Mouse (Mus musculus): Measurements from ENCODE around the gene Gja1. TPM values are rescaled to one million over a fixed set of nuclear protein-coding genes. Genes with fewer than 3 reads are reported as not detected.

Gene Gja1
- polyA plus RNA-seq, 1 experiment from 2014 or later: 246 TPM

- Histone ChIP-seq H3K36me3 (no peaks in the 10 kb centered on the region), H3K27me3 (ENCODE audit: low read depth, poor library complexity, severe bottlenecking) (no peaks in the 10 kb centered on the region), H3K4me3 (no peak overlapping the region), H3K9me3 (replicated peaks) (no peaks in the 10 kb centered on the region), H3K27ac (no peak overlapping the region), H3K4me1 (peaks cover 36% of the 10 kb centered on the region)
- 90% methylated on average over 2 of the region's 2 CpGs for WGBS
- DNase-seq (ENCODE audit: low spot score): no peak
These were observed 50.7 kb downstream of the Gja1 start for GRCm38 (mm10) chr10:56427827-56428226.

GRCm38 (mm10) chr10:56429011-56429410 is 51.9 kb downstream of the Gja1 start:
- DNase-seq (ENCODE audit: low spot score): no peak
- no peaks in the 10 kb centered on the region for H3K36me3 ChIP-seq
- H3K9me3 ChIP-seq (replicated peaks): no peaks in the 10 kb centered on the region
- no peak overlapping the region for H3K4me3 ChIP-seq
- peaks cover 38% of the 10 kb centered on the region for H3K4me1 ChIP-seq
- WGBS: 85% methylated on average over 5 of the region's 5 CpGs
- H3K27me3 ChIP-seq (ENCODE audit: low read depth, poor library complexity, severe bottlenecking): no peaks in the 10 kb centered on the region
- H3K27ac ChIP-seq: no peak overlapping the region

- Histone ChIP-seq H3K36me3 (no peaks in the 10 kb centered on the region), H3K27me3 (ENCODE audit: low read depth, poor library complexity, severe bottlenecking) (no peaks in the 10 kb centered on the region), H3K4me3 (peak overlapping the region; percentile 43), H3K27ac (peak overlapping the region; percentile 87), H3K9me3 (replicated peaks) (no peaks in the 10 kb centered on the region), H3K4me1 (peaks cover 24% of the 10 kb centered on the region)
- DNase-seq (ENCODE audit: low spot score): peak; percentile 74
- WGBS: 10% methylated on average over 23 of the region's 23 CpGs
These were observed 54.7 kb downstream of the Gja1 start for GRCm38 (mm10) chr10:56431600-56432389.

GRCm38 (mm10) chr10:56432390-56432709 is 55.2 kb downstream of the Gja1 start:
- Histone ChIP-seq H3K27me3 (ENCODE audit: low read depth, poor library complexity, severe bottlenecking) (no peaks in the 10 kb centered on the region), H3K4me1 (peaks cover 24% of the 10 kb centered on the region), H3K9me3 (replicated peaks) (no peaks in the 10 kb centered on the region), H3K4me3 (peak overlapping the region; percentile 43; the same call in 1 of the 2 replicates), H3K36me3 (no peaks in the 10 kb centered on the region), H3K27ac (peak overlapping the region; percentile 87)
- DNase-seq (ENCODE audit: low spot score): no peak
- WGBS: 67% methylated on average over 6 of the region's 6 CpGs

GRCm38 (mm10) chr10:56437290-56437689 is 60.2 kb downstream of the Gja1 start:
- Histone ChIP-seq H3K4me1 (peaks cover 11% of the 10 kb centered on the region), H3K27me3 (ENCODE audit: low read depth, poor library complexity, severe bottlenecking) (no peaks in the 10 kb centered on the region), H3K4me3 (no peak overlapping the region), H3K9me3 (replicated peaks) (no peaks in the 10 kb centered on the region), H3K36me3 (no peaks in the 10 kb centered on the region), H3K27ac (no peak overlapping the region)
- 81% methylated on average over 11 of the region's 11 CpGs for WGBS
- DNase-seq (ENCODE audit: low spot score): no peak

GRCm38 (mm10) chr10:56439638-56440037 is 62.5 kb downstream of the Gja1 start:
- no peaks in the 10 kb centered on the region for H3K9me3 ChIP-seq (replicated peaks)
- H3K4me3 ChIP-seq: no peak overlapping the region
- H3K36me3 ChIP-seq: no peaks in the 10 kb centered on the region
- peaks cover 2% of the 10 kb centered on the region; the same call in 1 of the 2 replicates for H3K4me1 ChIP-seq
- no peak overlapping the region for H3K27ac ChIP-seq
- H3K27me3 ChIP-seq (ENCODE audit: low read depth, poor library complexity, severe bottlenecking): no peaks in the 10 kb centered on the region
- DNase-seq (ENCODE audit: low spot score): no peak
- 84% methylated on average over 4 of the region's 4 CpGs for WGBS

- no peak for DNase-seq (ENCODE audit: low spot score)
- WGBS: 80% methylated on average over 2 of the region's 2 CpGs
- H3K4me1 ChIP-seq: 0 out of 2 replicates have a peak, but pooled peaks cover 2% of the 10 kb centered on the region
- H3K9me3 ChIP-seq (replicated peaks): no peaks in the 10 kb centered on the region
- H3K4me3 ChIP-seq: no peak overlapping the region
- no peak overlapping the region for H3K27ac ChIP-seq
- H3K27me3 ChIP-seq (ENCODE audit: low read depth, poor library complexity, severe bottlenecking): no peaks in the 10 kb centered on the region
- no peaks in the 10 kb centered on the region for H3K36me3 ChIP-seq
These were observed 67.3 kb downstream of the Gja1 start for GRCm38 (mm10) chr10:56444457-56444856.

GRCm38 (mm10) chr10:56449030-56449429 is 71.9 kb downstream of the Gja1 start:
- no peak for DNase-seq (ENCODE audit: low spot score)
- H3K27me3 ChIP-seq (ENCODE audit: low read depth, poor library complexity, severe bottlenecking): no peaks in the 10 kb centered on the region
- H3K9me3 ChIP-seq (replicated peaks): no peaks in the 10 kb centered on the region
- no peak overlapping the region for H3K27ac ChIP-seq
- WGBS: 70% methylated on average over 4 of the region's 4 CpGs
- H3K4me3 ChIP-seq: no peak overlapping the region
- no peaks in the 10 kb centered on the region for H3K36me3 ChIP-seq
- H3K4me1 ChIP-seq: no peaks in the 10 kb centered on the region

Other genes with a start within 250 kb of the Gja1 start
- gene Tbc1d32, start 148.6 kb upstream of the Gja1 start, polyA plus RNA-seq (2016; fragmentation: Nextera tagmentation; extraction: Ambion mirVana): 3.5 and 3.7 TPM in 2 replicates